In genomic region chr17:88159851-88160676, GRCm38 (mm10) we compare ENCODE assay signal across 11 mouse cellular contexts.
DNase-seq lines count a peak whose midpoint lies in the region; ATAC-seq lines count a peak whose summit lies in the region.
"Had no signal": no experiment of that assay in that cellular context is flagged by ENCODE, and none has a peak within 500 bp of the region (broad histone marks: within the 10 kb centered on the region; RNA-seq: fewer than 3 reads in every experiment).

No protein-coding gene starts in this region.

- 49% methylated on average over 19 of the region's 19 CpGs for WGBS in limb, embryonic 12.5 days
- 53% methylated on average over 19 of the region's 19 CpGs for WGBS in limb, embryonic 10.5 days
- WGBS in hindbrain, embryonic 16.5 days: 41% methylated on average over 19 of the region's 19 CpGs

- H3K4me3 ChIP-seq in limb, embryonic 12.5 days (replicated peaks): no peak overlapping the region
- H3K4me3 ChIP-seq in limb, embryonic 10.5 days: no peak overlapping the region
- H3K4me3 ChIP-seq in hindbrain, embryonic 16.5 days (ENCODE audit: low read length): peak overlapping the region; percentile 14; the same call in 1 of the 2 replicates
- H3K4me3 ChIP-seq: limb, embryonic 15.5 days; stomach, embryonic 15.5 days had no signal

- H3K9me3 ChIP-seq in limb, embryonic 12.5 days: no peaks in the 10 kb centered on the region
- H3K9me3 ChIP-seq in limb, embryonic 10.5 days (replicated peaks): no peaks in the 10 kb centered on the region
- H3K9me3 ChIP-seq in hindbrain, embryonic 16.5 days (ENCODE audit: control insufficient read depth, low read length): no peaks in the 10 kb centered on the region
- H3K9me3 ChIP-seq: limb, embryonic 15.5 days; stomach, embryonic 15.5 days had no signal

- no peak for ATAC-seq in limb, embryonic 12.5 days (ENCODE audit: insufficient number of reproducible peaks, insufficient read depth, low FRiP score, low TSS enrichment, low read depth)
- ATAC-seq in hindbrain, embryonic 16.5 days: no peak
- ATAC-seq: intestine, postnatal 0 days had no signal

- no peak overlapping the region for H3K27ac ChIP-seq in limb, embryonic 12.5 days
- H3K27ac ChIP-seq in limb, embryonic 10.5 days: no peak overlapping the region
- no peak overlapping the region for H3K27ac ChIP-seq in hindbrain, embryonic 16.5 days (ENCODE audit: low read depth, low read length)
- H3K27ac ChIP-seq: stomach, embryonic 15.5 days had no signal

- H3K4me1 ChIP-seq in limb, embryonic 12.5 days (replicated peaks): peaks cover 17% of the 10 kb centered on the region; the same call in 1 of the 2 replicates
- peaks cover 19% of the 10 kb centered on the region for H3K4me1 ChIP-seq in limb, embryonic 10.5 days
- peaks cover 5% of the 10 kb centered on the region for H3K4me1 ChIP-seq in hindbrain, embryonic 16.5 days (ENCODE audit: control insufficient read depth, insufficient read depth, low read depth, low read length)
- H3K4me1 ChIP-seq: stomach, embryonic 15.5 days had no signal

- peak overlapping the region; percentile 40; the same call in 1 of the 2 replicates for H3K4me2 ChIP-seq in limb, embryonic 12.5 days
- H3K4me2 ChIP-seq in hindbrain, embryonic 16.5 days (ENCODE audit: low read length): peak overlapping the region; percentile 49

- H3K27me3 ChIP-seq in limb, embryonic 12.5 days: peaks cover 6% of the 10 kb centered on the region; the same call in 1 of the 2 replicates
- peaks cover 6% of the 10 kb centered on the region; the same call in 1 of the 2 replicates for H3K27me3 ChIP-seq in limb, embryonic 10.5 days (ENCODE audit: low read depth, poor library complexity, severe bottlenecking)
- no peaks in the 10 kb centered on the region for H3K27me3 ChIP-seq in hindbrain, embryonic 16.5 days (replicated peaks; ENCODE audit: control insufficient read depth, insufficient read depth, low read length)
- no peaks in the 10 kb centered on the region for H3K27me3 ChIP-seq in splenic B cell, adult 2 months (ENCODE audit: control insufficient read depth, insufficient read depth, low read length, poor library complexity, severe bottlenecking)
- H3K27me3 ChIP-seq: limb, embryonic 15.5 days; stomach, embryonic 15.5 days had no signal

- no peak overlapping the region for H3K9ac ChIP-seq in limb, embryonic 12.5 days (replicated peaks)
- no peak overlapping the region for H3K9ac ChIP-seq in hindbrain, embryonic 16.5 days (ENCODE audit: low read depth, low read length)
- H3K9ac ChIP-seq: limb, embryonic 15.5 days; stomach, embryonic 15.5 days had no signal

- no peaks in the 10 kb centered on the region for H3K36me3 ChIP-seq in limb, embryonic 12.5 days
- no peaks in the 10 kb centered on the region for H3K36me3 ChIP-seq in limb, embryonic 10.5 days
- H3K36me3 ChIP-seq in hindbrain, embryonic 16.5 days (ENCODE audit: control insufficient read depth, insufficient read depth, low read length): no peaks in the 10 kb centered on the region
- no peaks in the 10 kb centered on the region for H3K36me3 ChIP-seq in splenic B cell, adult 2 months (ENCODE audit: control insufficient read depth, insufficient read depth, low read length, poor library complexity, severe bottlenecking)
- H3K36me3 ChIP-seq: limb, embryonic 15.5 days; stomach, embryonic 15.5 days had no signal

- DNase-seq in cerebellum, postnatal 14 days: peak; percentile 21 to 27
- DNase-seq in cerebellum, adult 9-11 months: no peak
- no peak for DNase-seq in limb, embryonic 10.5 days (ENCODE audit: low spot score)
- DNase-seq in splenic B cell, adult 2 months (ENCODE audit: low read depth, low spot score): peak; percentile 25
- no peak for DNase-seq in layer of hippocampus, postnatal 14 days (ENCODE audit: low spot score in 2 of 2)
- no peak for DNase-seq in thymus, postnatal 0 days (ENCODE audit: low spot score)

Comparison
In these comparisons a context has a peak if more than half of its experiments do, and no peak if none do; other contexts are left out.
1. DNase-seq: peak in cerebellum, postnatal 14 days (2 of 2) and splenic B cell, adult 2 months (single experiment); none in cerebellum, adult 9-11 months (single experiment), limb, embryonic 10.5 days (single experiment), layer of hippocampus, postnatal 14 days (0 of 2) and thymus, postnatal 0 days (single experiment).